Mouse (Mus musculus): Measurements from ENCODE around the gene Foxf2. TPM values are rescaled to one million over a fixed set of nuclear protein-coding genes. Genes with fewer than 3 reads are reported as not detected.
A peak's percentile ranks its signal among the peaks of the same experiment; 100 is the strongest.

The Foxf2 gene
- total RNA-seq (2014; rRNA removed), result not detected in 2 replicates
- polyA plus RNA-seq (2012; rRNA removed), result 0.04 TPM in 1 of 2 replicates, not detected in the other

DNA sequence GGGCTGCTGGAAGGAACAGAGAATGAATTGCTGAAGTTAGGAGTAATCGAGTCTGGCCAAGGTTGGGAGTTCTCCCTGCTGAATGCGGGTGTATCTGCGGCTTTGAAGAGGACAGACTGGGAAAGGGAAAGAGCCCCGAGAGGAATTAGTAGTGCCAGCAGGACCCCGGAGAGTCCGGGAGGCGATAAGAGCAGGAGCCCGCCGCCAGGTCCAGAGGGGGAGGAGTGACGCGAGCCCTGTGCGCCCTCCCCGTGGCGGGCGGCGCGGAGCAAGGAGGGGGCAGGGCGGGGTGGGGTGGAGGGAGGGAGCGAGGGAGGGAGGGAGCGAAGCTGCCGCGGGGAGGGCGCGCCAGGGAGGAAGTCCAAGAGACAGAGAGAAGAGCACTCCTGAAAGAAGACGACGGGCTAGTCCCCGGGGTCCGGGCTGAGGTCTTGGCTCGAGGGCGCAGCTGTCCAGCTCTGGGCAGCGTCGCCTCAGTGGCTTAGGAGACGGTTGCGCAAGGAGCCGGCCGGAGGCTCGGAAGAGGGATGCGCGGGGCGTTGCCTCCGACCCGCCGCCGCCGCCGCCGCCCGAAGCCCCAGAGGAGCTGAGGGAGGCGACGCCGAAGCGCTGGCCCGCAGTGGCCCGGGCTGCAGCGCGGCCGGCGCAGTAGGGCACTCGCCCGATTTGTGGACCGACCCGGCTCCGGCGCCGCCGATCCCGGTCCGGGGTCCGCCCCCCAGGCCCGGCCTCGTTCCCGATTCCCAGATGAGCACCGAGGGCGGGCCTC, at the start of gene Foxf2:
Gene Foxf2, plus strand, starts transcription at position 484 of the 769 bp plus-strand sequence.
- TF ChIP-seq CTCF (IDR thresholded peaks at IDR 0.05; ENCODE audit: low read depth, low read length), result no peak
- no peak for TF ChIP-seq POLR2A (IDR thresholded peaks at IDR 0.05; ENCODE audit: extremely low read depth, insufficient read depth, low read length)
- H3K4me1 ChIP-seq (ENCODE audit: control insufficient read depth, insufficient read depth, low read length), result peaks cover 7% of the 10 kb centered on the region
- no peak within 1 kb of the TSS for H3K4me3 ChIP-seq (ENCODE audit: insufficient read depth, low read depth, low read length)
- no peaks in the 10 kb centered on the region for H3K79me2 ChIP-seq (ENCODE audit: control insufficient read depth, insufficient read depth, low read length)
- no peak for DNase-seq (ENCODE audit: extremely low read depth, low read depth, low spot score)
- H3K9ac ChIP-seq (ENCODE audit: low read depth, low read length), result no peak within 1 kb of the TSS
- H3K36me3 ChIP-seq (ENCODE audit: control insufficient read depth, insufficient read depth, low read length), result no peaks in the 10 kb centered on the region
- H3K27ac ChIP-seq (replicated peaks; ENCODE audit: insufficient read depth, low read depth, low read length), result no peak within 1 kb of the TSS
- 1% methylated on average over 67 of the region's 74 CpGs for WGBS
- H3K27me3 ChIP-seq (ENCODE audit: control insufficient read depth, insufficient read depth, low read length), result peaks cover 23% of the 10 kb centered on the region

DNA sequence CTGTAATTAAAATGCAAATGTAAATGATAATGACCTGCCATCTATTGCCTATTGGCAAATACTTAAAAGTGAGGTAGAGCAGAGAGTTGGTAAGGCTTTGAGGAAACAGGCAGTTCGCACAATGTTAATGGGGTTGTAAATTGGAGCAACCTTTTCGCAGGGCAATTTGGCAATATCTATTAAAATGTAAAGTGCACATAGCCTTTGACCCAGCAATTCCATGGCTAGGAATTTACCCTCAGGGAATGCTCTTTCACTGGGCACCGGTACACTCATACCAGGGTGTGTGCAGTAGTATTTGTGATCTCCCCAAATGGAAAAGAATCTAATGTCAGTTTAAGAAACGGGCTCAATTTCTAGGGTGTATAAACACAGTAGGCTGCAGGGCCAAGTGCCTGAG, 48.9 kb upstream of the Foxf2 start:
- Histone ChIP-seq H3K4me1 (ENCODE audit: control insufficient read depth, insufficient read depth, low read length) (peaks cover 3% of the 10 kb centered on the region), H3K79me2 (ENCODE audit: control insufficient read depth, insufficient read depth, low read length) (no peaks in the 10 kb centered on the region), H3K9ac (ENCODE audit: low read depth, low read length) (no peak overlapping the region), H3K27me3 (ENCODE audit: control insufficient read depth, insufficient read depth, low read length) (no peaks in the 10 kb centered on the region), H3K27ac (replicated peaks; ENCODE audit: insufficient read depth, low read depth, low read length) (no peak overlapping the region), H3K36me3 (ENCODE audit: control insufficient read depth, insufficient read depth, low read length) (no peaks in the 10 kb centered on the region), H3K4me3 (ENCODE audit: insufficient read depth, low read depth, low read length) (no peak overlapping the region)
- no peak for DNase-seq (ENCODE audit: extremely low read depth, low read depth, low spot score)
- no peak for TF ChIP-seq CTCF (IDR thresholded peaks at IDR 0.05; ENCODE audit: low read depth, low read length)
- no peak for TF ChIP-seq POLR2A (IDR thresholded peaks at IDR 0.05; ENCODE audit: extremely low read depth, insufficient read depth, low read length)
- WGBS, result 74% methylated on average over 4 of the region's 4 CpGs

DNA sequence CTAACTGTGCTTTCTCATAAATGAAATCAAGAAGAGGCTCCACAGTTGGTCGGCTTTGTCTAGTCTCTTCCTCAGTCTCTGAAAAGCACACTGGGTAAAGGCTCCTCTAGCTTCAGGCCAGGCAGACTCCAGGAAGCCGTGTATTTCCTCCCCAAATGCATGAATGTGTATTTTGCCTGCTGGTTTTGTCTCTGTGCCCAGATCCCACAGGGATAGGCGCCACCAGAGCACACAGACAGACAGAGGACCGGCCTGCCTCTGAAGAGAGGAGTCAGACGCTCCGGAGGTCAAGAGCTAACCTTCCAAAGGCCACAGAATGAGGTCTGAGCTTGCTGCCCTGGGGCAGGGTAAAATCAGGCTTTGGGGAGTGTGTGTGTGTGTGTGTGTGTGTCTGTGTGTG, 48.0 kb upstream of the Foxf2 start:
- DNase-seq (ENCODE audit: extremely low read depth, low read depth, low spot score), result peak; percentile 79
- H3K27me3 ChIP-seq (ENCODE audit: control insufficient read depth, insufficient read depth, low read length), result no peaks in the 10 kb centered on the region
- H3K27ac ChIP-seq (replicated peaks; ENCODE audit: insufficient read depth, low read depth, low read length), result no peak overlapping the region
- no peaks in the 10 kb centered on the region for H3K79me2 ChIP-seq (ENCODE audit: control insufficient read depth, insufficient read depth, low read length)
- no peak for TF ChIP-seq CTCF (IDR thresholded peaks at IDR 0.05; ENCODE audit: low read depth, low read length)
- no peak for TF ChIP-seq POLR2A (IDR thresholded peaks at IDR 0.05; ENCODE audit: extremely low read depth, insufficient read depth, low read length)
- no peak overlapping the region for H3K4me3 ChIP-seq (ENCODE audit: insufficient read depth, low read depth, low read length)
- no peak overlapping the region for H3K9ac ChIP-seq (ENCODE audit: low read depth, low read length)
- 6% methylated on average over 6 of the region's 6 CpGs for WGBS
- peaks cover 3% of the 10 kb centered on the region for H3K4me1 ChIP-seq (ENCODE audit: control insufficient read depth, insufficient read depth, low read length)
- no peaks in the 10 kb centered on the region for H3K36me3 ChIP-seq (ENCODE audit: control insufficient read depth, insufficient read depth, low read length)

DNA sequence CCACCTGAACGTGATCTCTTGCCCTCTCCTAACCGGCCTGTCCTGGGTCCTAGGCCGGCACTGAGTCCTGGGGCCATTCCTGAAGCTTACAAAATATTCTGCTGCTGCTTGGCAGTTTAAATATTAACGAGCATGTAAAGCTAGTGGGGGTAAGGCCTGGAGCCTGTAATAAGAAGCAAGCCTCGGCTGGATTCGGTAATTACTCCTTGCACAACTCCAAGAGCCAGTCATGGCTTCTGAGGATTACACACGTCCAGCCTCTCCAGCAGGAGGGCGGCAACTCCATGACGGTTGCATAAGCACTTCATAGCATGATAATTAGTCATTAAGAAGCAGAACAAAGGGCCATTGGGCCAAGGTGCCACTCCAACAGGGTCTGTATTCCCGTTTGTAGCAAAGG, 47.2 kb upstream of the Foxf2 start:
- peaks cover 3% of the 10 kb centered on the region for H3K4me1 ChIP-seq (ENCODE audit: control insufficient read depth, insufficient read depth, low read length)
- no peaks in the 10 kb centered on the region for H3K79me2 ChIP-seq (ENCODE audit: control insufficient read depth, insufficient read depth, low read length)
- 18% methylated on average over 10 of the region's 10 CpGs for WGBS
- no peak overlapping the region for H3K9ac ChIP-seq (ENCODE audit: low read depth, low read length)
- no peak overlapping the region for H3K4me3 ChIP-seq (ENCODE audit: insufficient read depth, low read depth, low read length)
- H3K36me3 ChIP-seq (ENCODE audit: control insufficient read depth, insufficient read depth, low read length), result no peaks in the 10 kb centered on the region
- TF ChIP-seq CTCF (IDR thresholded peaks at IDR 0.05; ENCODE audit: low read depth, low read length) (no peak), POLR2A (IDR thresholded peaks at IDR 0.05; ENCODE audit: extremely low read depth, insufficient read depth, low read length) (no peak)
- H3K27me3 ChIP-seq (ENCODE audit: control insufficient read depth, insufficient read depth, low read length), result no peaks in the 10 kb centered on the region
- DNase-seq (ENCODE audit: extremely low read depth, low read depth, low spot score), result peak; percentile 73
- H3K27ac ChIP-seq (replicated peaks; ENCODE audit: insufficient read depth, low read depth, low read length), result no peak overlapping the region

DNA sequence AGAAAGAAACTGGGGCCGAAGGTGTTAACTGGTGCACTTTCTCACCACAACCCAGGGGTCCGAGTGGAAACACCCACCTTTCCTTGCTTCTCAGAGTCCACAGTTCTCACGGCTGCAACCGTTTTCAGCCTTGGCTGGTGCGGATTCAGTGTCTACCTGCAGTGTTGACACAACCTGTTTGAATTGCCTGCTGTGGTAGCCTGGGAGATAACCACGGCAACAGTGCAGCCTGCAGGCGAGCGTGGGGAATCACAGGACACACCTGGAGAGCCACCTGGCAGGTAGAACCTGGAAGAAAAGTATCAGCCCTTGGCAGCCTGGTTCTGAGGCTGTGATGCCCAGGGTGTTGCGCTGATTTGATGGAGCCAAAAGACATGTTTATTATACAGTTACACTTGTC, 45.8 kb upstream of the Foxf2 start:
- Histone ChIP-seq H3K27ac (replicated peaks; ENCODE audit: insufficient read depth, low read depth, low read length) (no peak overlapping the region), H3K4me3 (ENCODE audit: insufficient read depth, low read depth, low read length) (no peak overlapping the region), H3K9ac (ENCODE audit: low read depth, low read length) (no peak overlapping the region), H3K4me1 (ENCODE audit: control insufficient read depth, insufficient read depth, low read length) (peaks cover 3% of the 10 kb centered on the region), H3K27me3 (ENCODE audit: control insufficient read depth, insufficient read depth, low read length) (no peaks in the 10 kb centered on the region), H3K79me2 (ENCODE audit: control insufficient read depth, insufficient read depth, low read length) (no peaks in the 10 kb centered on the region), H3K36me3 (ENCODE audit: control insufficient read depth, insufficient read depth, low read length) (no peaks in the 10 kb centered on the region)
- 25% methylated on average over 9 of the region's 9 CpGs for WGBS
- peak; percentile 97 for TF ChIP-seq CTCF (IDR thresholded peaks at IDR 0.05; ENCODE audit: low read depth, low read length)
- TF ChIP-seq POLR2A (IDR thresholded peaks at IDR 0.05; ENCODE audit: extremely low read depth, insufficient read depth, low read length), result no peak
- DNase-seq (ENCODE audit: extremely low read depth, low read depth, low spot score), result peak; percentile 56

DNA sequence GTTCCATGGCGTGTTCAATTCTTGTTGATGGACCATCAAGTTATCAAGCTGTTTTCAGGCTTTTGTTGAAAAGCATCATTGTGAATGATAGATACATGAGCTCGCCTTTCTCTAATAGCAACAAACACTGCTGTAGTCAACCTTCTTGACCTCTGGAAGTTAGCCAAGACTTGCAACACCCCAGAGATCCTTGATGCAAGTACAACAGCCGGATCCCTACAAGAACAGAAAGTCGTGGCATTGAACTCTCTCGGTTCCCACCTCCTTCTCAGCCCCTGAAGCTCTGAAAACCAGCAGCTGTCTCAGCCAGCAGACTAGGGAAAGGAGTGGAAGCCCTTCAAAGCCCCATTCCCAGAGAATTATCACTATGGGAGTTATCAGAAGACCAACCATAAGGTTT, 38.3 kb upstream of the Foxf2 start:
- no peak for TF ChIP-seq POLR2A (IDR thresholded peaks at IDR 0.05; ENCODE audit: extremely low read depth, insufficient read depth, low read length)
- no peak for TF ChIP-seq CTCF (IDR thresholded peaks at IDR 0.05; ENCODE audit: low read depth, low read length)
- no peak overlapping the region for H3K4me3 ChIP-seq (ENCODE audit: insufficient read depth, low read depth, low read length)
- 33% methylated on average over 5 of the region's 5 CpGs for WGBS
- H3K4me1 ChIP-seq (ENCODE audit: control insufficient read depth, insufficient read depth, low read length), result no peaks in the 10 kb centered on the region
- H3K36me3 ChIP-seq (ENCODE audit: control insufficient read depth, insufficient read depth, low read length), result no peaks in the 10 kb centered on the region
- no peaks in the 10 kb centered on the region for H3K27me3 ChIP-seq (ENCODE audit: control insufficient read depth, insufficient read depth, low read length)
- peak; percentile 67 for DNase-seq (ENCODE audit: extremely low read depth, low read depth, low spot score)
- H3K9ac ChIP-seq (ENCODE audit: low read depth, low read length), result no peak overlapping the region
- no peaks in the 10 kb centered on the region for H3K79me2 ChIP-seq (ENCODE audit: control insufficient read depth, insufficient read depth, low read length)
- no peak overlapping the region for H3K27ac ChIP-seq (replicated peaks; ENCODE audit: insufficient read depth, low read depth, low read length)
